Mouse (Mus musculus): Measurements from ENCODE around the gene Msto1. TPM values are rescaled to one million over a fixed set of nuclear protein-coding genes. Genes with fewer than 3 reads are reported as not detected.

Gene Msto1
- total and polyA plus RNA-seq, 3 experiments = 82.6 to 101 TPM; not detected in 1

- Histone ChIP-seq H3K4me3 (ENCODE audit: control insufficient read depth in 1 of 2, insufficient read depth in 1 of 2, low read depth in 2 of 2, low read length in 2 of 2) (no peak overlapping the region), H3K79me2 (ENCODE audit: control insufficient read depth, insufficient read depth, low read length, poor library complexity) (no peaks in the 10 kb centered on the region), H3K36me3 (ENCODE audit: control insufficient read depth in 1 of 2, insufficient read depth in 2 of 2, low read length in 2 of 2) (peaks cover 24 to 41% of the 10 kb centered on the region in 2 experiments), H3K27me3 (ENCODE audit: control insufficient read depth in 1 of 2, insufficient read depth in 2 of 2, low read length in 2 of 2) (no peaks in the 10 kb centered on the region), H3K4me1 (ENCODE audit: control insufficient read depth in 1 of 2, insufficient read depth in 2 of 2, low read length in 2 of 2) (peaks cover 12 to 24% of the 10 kb centered on the region in 2 experiments), H3K9ac (ENCODE audit: control insufficient read depth, low read depth, low read length, poor library complexity, severe bottlenecking) (no peak overlapping the region), H3K27ac (ENCODE audit: control insufficient read depth, low read depth, low read length) (no peak overlapping the region), H3K9me3 (replicated peaks; ENCODE audit: insufficient read depth, low read length) (no peaks in the 10 kb centered on the region)
- TF ChIP-seq RAD21 (IDR thresholded peaks at IDR 0.05; ENCODE audit: low read depth, low read length) (peak; percentile 41), ZC3H11A (IDR thresholded peaks at IDR 0.05; ENCODE audit: low read depth, low read length) (peak; percentile 57), CTCF (IDR thresholded peaks at IDR 0.05 in 2 of 3, conservative IDR thresholded peaks at IDR 0.05 in 1 of 3; ENCODE audit: control insufficient read depth in 1 of 3, insufficient read depth in 1 of 3, low read depth in 2 of 3, low read length in 3 of 3, poor library complexity in 1 of 3, severe bottlenecking in 1 of 3) (peak; percentile 18 to 52 (median 32); a peak in 4 of 6 replicates), ZMIZ1 (IDR thresholded peaks at IDR 0.05; ENCODE audit: low read depth, low read length) (no peak), UBTF (IDR thresholded peaks at IDR 0.05; ENCODE audit: borderline replicate concordance, insufficient read depth, low read depth, low read length) (no peak), SIN3A (IDR thresholded peaks at IDR 0.05; ENCODE audit: low read length) (no peak), SMC3 (IDR thresholded peaks at IDR 0.05; ENCODE audit: low read depth, low read length) (peak; percentile 61), KAT2A (conservative IDR thresholded peaks at IDR 0.05; ENCODE audit: low read depth, low read length) (no peak), TAL1 (IDR thresholded peaks at IDR 0.05; ENCODE audit: low read length) (no peak), ZNF384 (IDR thresholded peaks at IDR 0.05; ENCODE audit: low read depth, low read length) (peak; percentile 81)
- DNase-seq (ENCODE audit: low read depth, low spot score) = peak; percentile 48
These were observed 11.9 kb upstream of the Msto1 start for GRCm38 (mm10) chr3:88925651-88926050.

- DNase-seq (ENCODE audit: low read depth, low spot score) = peak; percentile 95
- H3K27ac ChIP-seq (ENCODE audit: control insufficient read depth, low read depth, low read length) = peak overlapping the region; percentile 89
- no peaks in the 10 kb centered on the region for H3K79me2 ChIP-seq (ENCODE audit: control insufficient read depth, insufficient read depth, low read length, poor library complexity)
- H3K4me1 ChIP-seq (ENCODE audit: control insufficient read depth in 1 of 2, insufficient read depth in 2 of 2, low read length in 2 of 2) = peaks cover 12 to 24% of the 10 kb centered on the region in 2 experiments
- H3K9me3 ChIP-seq (replicated peaks; ENCODE audit: insufficient read depth, low read length) = no peaks in the 10 kb centered on the region
- H3K4me3 ChIP-seq (ENCODE audit: control insufficient read depth in 1 of 2, insufficient read depth in 1 of 2, low read depth in 2 of 2, low read length in 2 of 2) = no peak overlapping the region
- H3K9ac ChIP-seq (ENCODE audit: control insufficient read depth, low read depth, low read length, poor library complexity, severe bottlenecking) = peak overlapping the region; percentile 29
- H3K27me3 ChIP-seq (ENCODE audit: control insufficient read depth in 1 of 2, insufficient read depth in 2 of 2, low read length in 2 of 2) = no peaks in the 10 kb centered on the region
- peaks cover 24 to 28% of the 10 kb centered on the region in 2 experiments for H3K36me3 ChIP-seq (ENCODE audit: control insufficient read depth in 1 of 2, insufficient read depth in 2 of 2, low read length in 2 of 2)
- TF ChIP-seq ETS1 (IDR thresholded peaks at IDR 0.05; ENCODE audit: low read depth, low read length) = peak; percentile 88
- no peak for TF ChIP-seq POLR2AphosphoS5 (IDR thresholded peaks at IDR 0.05; ENCODE audit: borderline replicate concordance, low read depth, low read length)
- TF ChIP-seq SIN3A (IDR thresholded peaks at IDR 0.05; ENCODE audit: low read length) = peak; percentile 95
- peak; percentile 88; the same call in 1 of the 2 replicates for TF ChIP-seq UBTF (IDR thresholded peaks at IDR 0.05; ENCODE audit: borderline replicate concordance, insufficient read depth, low read depth, low read length)
- TF ChIP-seq EP300 (IDR thresholded peaks at IDR 0.05; ENCODE audit: low read depth in 1 of 2, low read length in 2 of 2) = peak; percentile 65 to 90
- TF ChIP-seq NELFE (IDR thresholded peaks at IDR 0.05; ENCODE audit: low read depth, low read length) = no peak
- no peak; the same call in 1 of the 2 replicates for TF ChIP-seq SMC3 (IDR thresholded peaks at IDR 0.05; ENCODE audit: low read depth, low read length)
- no peak for TF ChIP-seq USF1 (IDR thresholded peaks at IDR 0.05; ENCODE audit: low read depth, low read length)
- no peak for TF ChIP-seq JUND (IDR thresholded peaks at IDR 0.05; ENCODE audit: low read depth, low read length)
- TF ChIP-seq MYC (IDR thresholded peaks at IDR 0.05; ENCODE audit: low read depth, low read length) = no peak
- no peak for TF ChIP-seq MEF2A (IDR thresholded peaks at IDR 0.05; ENCODE audit: extremely low read depth, insufficient replicate concordance, low read depth, low read length, poor library complexity, severe bottlenecking)
- TF ChIP-seq POLR2AphosphoS2 (IDR thresholded peaks at IDR 0.05; ENCODE audit: low read length) = no peak
- TF ChIP-seq KAT2A (conservative IDR thresholded peaks at IDR 0.05; ENCODE audit: low read depth, low read length) = no peak
- peak; percentile 50; the same call in 1 of the 2 replicates for TF ChIP-seq MAX (IDR thresholded peaks at IDR 0.05; ENCODE audit: low read length)
- no peak for TF ChIP-seq ZMIZ1 (IDR thresholded peaks at IDR 0.05; ENCODE audit: low read depth, low read length)
- TF ChIP-seq HCFC1 (IDR thresholded peaks at IDR 0.05; ENCODE audit: low read depth, low read length) = 0 out of 2 replicates have a peak, but pooled peaks have one; percentile 42
- TF ChIP-seq ELF1 (IDR thresholded peaks at IDR 0.05; ENCODE audit: low read depth, low read length) = no peak
- peak; percentile 88 for TF ChIP-seq MXI1 (IDR thresholded peaks at IDR 0.05; ENCODE audit: low read depth, low read length)
- TF ChIP-seq BHLHE40 (IDR thresholded peaks at IDR 0.05; ENCODE audit: borderline replicate concordance, low read depth, low read length) = peak; percentile 57
- TF ChIP-seq NRF1 (IDR thresholded peaks at IDR 0.05; ENCODE audit: insufficient read depth, low read depth, low read length, poor library complexity, severe bottlenecking) = 0 out of 2 replicates have a peak, but pooled peaks have one; percentile 9
- TF ChIP-seq ZNF384 (IDR thresholded peaks at IDR 0.05; ENCODE audit: low read depth, low read length) = peak; percentile 96
- peak; percentile 97 for TF ChIP-seq RCOR1 (IDR thresholded peaks at IDR 0.05; ENCODE audit: low read depth, low read length)
- no peak for TF ChIP-seq E2F4 (IDR thresholded peaks at IDR 0.05; ENCODE audit: borderline replicate concordance, low read depth, low read length)
- peak; percentile 81 for TF ChIP-seq ZKSCAN1 (IDR thresholded peaks at IDR 0.05; ENCODE audit: low read depth, low read length)
- TF ChIP-seq GATA1 (IDR thresholded peaks at IDR 0.05; ENCODE audit: low read depth, low read length) = peak; percentile 92
These were observed 10.3 kb upstream of the Msto1 start for GRCm38 (mm10) chr3:88923989-88924591.
